Mouse (Mus musculus) fat pad, adult 2 months (tissue): ENCODE results near the gene St5.

ENCODE experiments used
- DNase-seq: peaks from one replicate; pipeline ENCODE4 v3.0.0-alpha.2; 2011; ENCODE audit warnings: low read depth, low spot score; ENCODE audit errors: extremely low read depth

The St5 gene

GRCm38 (mm10) chr7:109643305-109643994, 60.0 kb downstream of the St5 start:
- DNase-seq, result no peak

DNA sequence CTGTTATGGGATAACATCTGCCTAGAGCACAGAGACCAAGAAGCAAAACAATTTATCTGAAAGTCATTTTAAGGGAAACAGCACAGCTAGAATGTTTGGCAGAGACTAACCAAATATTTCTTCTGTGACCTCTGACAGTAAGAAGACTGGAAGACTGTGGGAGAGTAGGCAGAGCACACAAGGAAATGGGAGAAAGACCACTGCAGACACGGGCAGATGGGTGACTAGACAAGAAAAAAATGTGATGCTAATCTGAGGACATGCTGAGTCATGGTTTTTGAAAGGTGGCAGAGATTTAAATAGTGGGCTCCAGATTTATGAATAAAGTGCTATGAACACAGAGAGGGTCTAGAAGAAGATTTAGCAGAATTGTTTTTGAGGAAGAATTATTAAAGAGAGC, 61.4 kb downstream of the St5 start:
- DNase-seq, result no peak

DNA sequence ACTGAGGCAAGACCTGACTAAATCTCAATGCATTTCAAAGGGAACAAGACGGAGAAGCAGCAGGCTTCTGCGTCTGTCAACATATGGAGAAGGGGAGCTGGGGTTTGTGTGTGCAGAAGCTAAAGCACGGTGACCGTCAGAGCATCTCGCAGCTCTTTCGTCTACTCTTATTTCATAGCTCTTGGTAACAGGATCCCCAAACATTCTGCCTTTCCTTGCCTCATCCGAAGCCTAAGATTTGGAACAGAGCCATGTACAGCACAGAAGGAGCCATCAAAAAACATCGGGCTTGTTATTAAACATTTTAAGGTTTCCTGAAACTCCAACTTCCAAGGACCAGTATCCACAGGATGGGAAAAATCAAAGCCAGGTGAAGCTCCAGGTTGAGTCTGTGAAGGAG, 62.3 kb downstream of the St5 start:
- no peak for DNase-seq

GRCm38 (mm10) chr7:109637391-109637790, 66.0 kb downstream of the St5 start:
- DNase-seq, result no peak

DNA sequence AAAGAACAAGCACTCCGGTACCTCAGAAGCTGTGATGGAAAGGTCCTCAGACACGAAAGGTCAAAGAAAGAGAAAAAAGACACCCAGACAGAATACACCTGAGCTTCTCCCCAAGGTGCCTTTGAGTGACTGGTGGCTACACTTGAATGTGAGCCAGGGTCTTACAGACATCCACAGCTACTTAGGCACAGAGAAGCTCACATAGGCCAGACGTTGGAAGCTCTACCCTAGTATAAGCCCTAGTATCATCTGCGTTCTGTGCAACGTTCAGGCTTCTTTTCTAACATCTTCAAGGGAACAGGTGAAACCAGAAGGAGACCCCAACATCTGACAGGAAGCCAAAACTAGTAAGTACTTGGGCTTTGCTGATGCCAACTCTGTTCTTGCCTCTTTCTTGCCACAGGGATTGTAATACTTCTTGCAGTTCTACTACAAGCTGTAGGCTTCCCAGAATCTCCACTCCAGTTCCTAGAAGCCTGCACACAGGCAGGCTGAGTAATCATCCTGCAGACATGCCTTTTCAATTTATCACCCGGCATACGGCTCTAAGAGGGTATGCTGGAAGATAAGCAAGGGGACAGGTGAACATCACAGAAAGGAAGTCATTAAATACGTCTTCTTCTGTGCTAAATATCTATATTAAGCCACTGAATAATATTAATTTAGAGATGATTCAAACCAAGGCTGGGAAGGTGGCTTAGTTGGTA, 67.2 kb downstream of the St5 start:
- no peak for DNase-seq

DNA sequence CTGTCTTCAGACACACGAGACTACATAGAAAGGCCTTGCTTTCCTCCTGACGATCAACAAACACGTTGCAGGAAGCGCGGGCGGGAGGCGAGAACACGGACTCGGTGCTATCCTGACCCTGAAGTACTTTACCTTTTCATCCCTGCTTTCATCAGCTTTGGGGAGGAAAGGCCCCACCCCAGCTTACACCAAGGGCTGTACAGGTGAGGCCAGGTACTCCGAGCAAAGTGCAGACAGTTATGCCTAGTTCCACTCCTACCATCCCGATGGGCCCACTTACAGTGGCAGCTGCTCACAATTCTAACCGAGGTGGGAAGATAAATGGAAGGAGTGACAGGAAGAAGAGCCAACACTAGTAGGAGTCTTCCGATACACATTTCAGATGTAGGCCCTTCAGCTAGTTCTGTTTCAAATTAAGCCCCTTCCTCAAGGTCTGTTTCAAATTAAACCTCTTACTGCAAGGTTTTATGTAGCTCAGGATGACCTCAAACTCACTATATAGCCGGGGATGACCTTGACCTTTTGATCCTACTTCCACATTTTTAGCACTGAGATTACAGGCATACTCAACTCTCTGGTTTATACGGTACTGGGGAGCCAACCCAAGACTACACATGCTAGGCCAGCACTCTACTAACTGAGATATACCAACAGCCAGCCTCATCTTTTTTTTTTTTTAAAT, 69.9 kb downstream of the St5 start:
- DNase-seq, result no peak

GRCm38 (mm10) chr7:109631330-109631729, 72.1 kb downstream of the St5 start:
- no peak for DNase-seq

DNA sequence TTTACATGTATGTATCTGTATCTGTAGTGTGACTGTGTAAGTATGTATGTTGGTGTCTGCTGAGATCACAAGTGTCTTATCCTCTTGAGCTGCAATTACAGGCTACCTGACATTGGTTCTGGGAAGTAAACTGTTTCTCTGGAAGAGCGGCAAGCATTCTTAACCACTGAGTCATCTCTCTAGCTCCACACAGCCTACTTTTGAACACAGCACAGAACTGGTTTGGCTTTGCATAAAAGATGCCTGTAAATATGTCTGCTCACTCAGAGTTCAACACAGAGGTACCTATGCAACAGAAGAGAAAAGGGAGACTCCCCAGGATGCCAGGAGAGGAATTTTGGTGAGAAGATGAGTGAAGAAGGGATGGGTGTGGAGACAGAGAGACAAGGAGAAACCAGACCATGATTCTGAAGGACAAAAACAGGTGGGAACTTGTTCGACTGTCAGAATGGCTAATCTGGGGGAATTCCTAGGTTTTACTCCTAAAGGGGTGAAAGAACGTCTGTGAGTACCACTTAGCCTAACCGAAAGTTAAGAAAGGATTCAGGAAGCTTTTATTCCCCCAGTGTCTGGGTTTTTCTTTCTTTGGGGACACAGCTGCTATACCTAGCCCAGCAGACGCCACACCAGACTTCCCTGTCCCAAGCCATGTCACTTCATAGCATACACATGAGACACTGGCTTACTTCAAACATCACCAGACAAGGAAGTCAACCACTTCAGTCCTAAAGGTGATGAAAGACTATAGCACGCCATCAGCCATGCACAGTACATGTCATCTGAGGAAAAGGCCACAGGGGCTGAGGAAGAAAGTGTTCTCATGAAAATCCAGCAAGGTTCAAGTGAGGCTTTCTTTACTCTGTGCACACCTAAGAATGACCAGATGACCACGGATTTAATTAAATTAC, 73.3 kb downstream of the St5 start:
- DNase-seq, result no peak

DNA sequence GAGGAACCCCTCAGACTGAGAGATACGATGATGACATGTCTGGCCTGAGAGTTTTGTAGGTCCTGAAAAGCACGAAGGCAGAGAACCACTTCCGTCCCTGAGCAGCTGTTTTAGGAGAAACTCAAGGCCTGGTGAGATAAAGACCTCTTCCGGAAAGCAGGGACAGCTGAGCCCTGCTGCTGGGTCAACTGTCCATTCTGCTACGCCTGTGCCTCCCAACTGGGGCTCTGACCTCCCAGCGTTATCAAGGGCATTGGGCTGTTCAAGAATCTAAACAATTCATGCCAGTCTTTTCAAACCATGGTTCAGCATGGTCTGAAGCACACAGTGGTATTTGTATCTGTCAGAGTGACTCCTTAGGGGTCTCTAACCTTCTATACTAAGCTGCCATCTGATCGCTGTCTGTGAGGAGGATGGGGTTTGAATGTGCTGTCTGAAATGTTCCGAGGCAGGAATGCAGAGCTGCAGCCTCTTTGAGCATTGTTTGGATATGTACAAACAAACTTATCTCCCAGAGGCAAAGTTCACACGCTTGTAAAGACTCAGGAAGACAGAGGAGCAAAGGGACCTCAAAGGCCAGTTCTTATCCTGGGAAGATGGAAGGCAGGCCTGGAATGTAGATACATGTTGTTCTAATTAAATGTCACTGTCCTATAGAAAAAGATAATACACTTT, 74.3 kb downstream of the St5 start:
- no peak for DNase-seq

DNA sequence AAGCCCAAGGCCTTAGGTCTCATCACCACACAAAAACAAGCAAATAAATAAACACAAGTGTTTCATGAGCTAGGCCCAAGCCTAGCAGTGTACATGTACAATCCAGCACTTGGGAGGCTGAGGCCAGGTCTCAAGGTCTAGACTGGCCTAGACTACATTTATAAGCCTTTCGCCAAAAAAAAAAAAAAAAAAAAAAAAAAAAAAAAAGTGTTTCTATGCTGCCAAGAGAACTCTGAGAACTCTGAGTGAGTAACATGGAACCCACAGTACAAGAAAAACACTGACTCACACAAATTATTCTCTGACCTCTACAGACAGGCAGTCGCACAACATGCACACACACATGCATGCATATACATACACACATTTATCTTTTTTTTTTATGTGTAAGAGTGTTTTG, 75.6 kb downstream of the St5 start:
- DNase-seq, result no peak

DNA sequence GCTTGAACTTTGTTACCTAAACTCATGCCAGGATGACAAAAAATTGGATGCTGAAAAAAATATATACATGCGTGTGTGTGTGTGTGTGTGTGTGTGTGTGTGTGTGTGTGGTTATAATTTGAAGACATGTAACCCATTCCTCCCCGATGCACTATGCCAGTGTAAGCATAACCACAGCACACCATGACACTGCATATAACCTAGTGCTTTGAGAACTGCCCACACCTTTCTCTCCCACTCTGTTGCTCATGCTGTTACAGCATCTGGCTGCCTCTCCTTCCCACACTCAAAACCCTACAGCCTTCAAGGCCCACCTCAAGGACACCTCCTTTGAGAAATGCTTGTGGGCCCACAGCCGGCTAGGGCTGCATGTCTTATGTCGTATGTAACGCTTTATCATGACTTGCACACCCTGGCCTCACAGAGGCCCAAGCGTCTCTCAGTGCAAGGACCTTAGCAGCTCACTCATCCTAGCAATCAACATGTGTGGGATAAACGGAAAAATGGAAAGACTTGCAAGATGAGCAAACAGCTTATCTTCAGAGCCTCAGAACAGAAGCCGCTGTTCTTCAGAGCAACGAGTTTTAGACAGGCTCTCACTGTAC, 81.1 kb downstream of the St5 start:
- DNase-seq, result no peak

- no peak for DNase-seq
Measured at GRCm38 (mm10) chr7:109620967-109621366, 82.4 kb downstream of the St5 start.

DNA sequence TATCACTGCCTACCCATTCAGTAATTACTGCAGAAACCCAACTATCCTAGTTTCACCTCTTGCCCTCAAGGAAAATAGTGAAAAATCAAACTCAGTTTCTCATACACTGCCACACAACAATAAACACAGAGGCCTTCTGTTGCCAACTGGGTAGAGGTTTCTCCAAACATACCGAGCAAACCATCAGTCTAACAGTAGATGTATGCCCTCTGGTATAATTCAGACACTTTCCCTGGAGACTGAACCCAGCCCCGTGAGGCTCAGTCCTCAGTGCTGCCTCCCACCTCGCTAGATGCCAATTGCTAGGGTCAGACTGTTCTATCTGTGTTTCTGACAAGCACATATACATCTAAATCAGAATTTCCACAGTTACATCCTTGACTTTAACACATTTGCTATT, 83.1 kb downstream of the St5 start:
- no peak for DNase-seq

GRCm38 (mm10) chr7:109618721-109619120, 84.7 kb downstream of the St5 start:
- DNase-seq, result no peak

DNA sequence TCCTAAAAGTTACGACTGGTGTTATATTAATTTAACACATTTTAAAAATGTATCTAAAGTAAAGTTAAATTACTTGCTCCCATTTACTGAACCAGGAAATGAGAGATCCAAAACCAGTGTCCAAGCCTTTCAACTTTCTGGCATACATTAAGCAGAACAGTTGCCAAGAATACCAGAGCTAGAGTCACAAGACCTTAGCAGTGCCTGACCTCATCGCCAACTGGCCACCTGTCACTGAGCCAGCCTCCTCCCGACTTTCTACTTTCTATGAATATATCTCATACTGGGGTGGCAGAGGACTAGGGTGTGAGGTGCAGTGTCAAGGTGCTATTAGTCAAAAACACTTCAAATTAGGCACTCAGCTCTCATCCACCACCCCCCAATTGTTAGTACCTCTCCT, 85.6 kb downstream of the St5 start:
- no peak for DNase-seq

DNA sequence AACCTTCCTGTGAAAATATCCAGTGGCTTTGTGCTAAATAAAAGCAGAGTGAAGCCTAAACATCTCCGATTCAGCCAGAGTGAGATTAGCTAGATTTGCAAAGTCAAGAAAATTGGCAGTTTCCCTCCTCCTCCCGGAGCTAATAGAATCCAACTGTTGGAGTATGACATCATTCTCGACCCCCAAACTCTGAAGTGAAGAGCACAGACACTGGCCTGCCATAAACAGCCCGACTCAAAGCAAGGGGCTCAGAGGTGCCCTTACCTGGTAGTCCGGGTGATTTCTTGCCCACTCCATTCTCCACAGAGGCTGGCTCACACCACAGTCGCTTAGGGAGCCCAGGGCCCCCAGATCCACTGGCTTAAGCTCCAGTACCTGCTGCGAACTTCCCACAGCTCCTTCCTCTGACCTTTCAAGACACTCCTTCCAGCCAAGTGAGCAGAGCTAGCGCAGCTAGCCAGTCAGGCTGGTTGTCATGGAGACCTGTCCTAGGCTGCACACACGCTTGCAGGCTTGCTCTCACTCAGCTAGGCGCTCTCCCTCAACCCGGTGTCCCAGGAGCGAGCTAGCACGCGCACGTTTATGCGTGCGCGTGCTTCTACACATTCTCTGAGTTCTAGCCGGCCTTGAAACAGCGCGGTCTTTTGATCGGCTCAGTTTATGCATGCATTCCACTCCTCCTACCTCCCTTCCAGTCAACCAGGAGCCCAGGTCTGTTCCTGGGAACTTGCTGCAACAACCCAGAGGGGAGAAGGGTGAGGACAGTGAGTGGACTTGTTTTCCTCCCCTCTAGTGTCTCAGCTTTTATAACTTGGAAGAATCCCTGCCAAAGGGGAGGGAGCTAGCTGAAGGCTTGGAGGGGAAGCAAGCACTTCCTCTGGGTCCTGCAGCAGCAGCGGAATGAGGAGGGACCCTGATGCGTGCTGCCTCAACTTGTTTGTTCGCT, 87.1 kb downstream of the St5 start:
- DNase-seq, result no peak

- no peak for DNase-seq
Measured at GRCm38 (mm10) chr7:109615601-109616000, 87.8 kb downstream of the St5 start.

DNA sequence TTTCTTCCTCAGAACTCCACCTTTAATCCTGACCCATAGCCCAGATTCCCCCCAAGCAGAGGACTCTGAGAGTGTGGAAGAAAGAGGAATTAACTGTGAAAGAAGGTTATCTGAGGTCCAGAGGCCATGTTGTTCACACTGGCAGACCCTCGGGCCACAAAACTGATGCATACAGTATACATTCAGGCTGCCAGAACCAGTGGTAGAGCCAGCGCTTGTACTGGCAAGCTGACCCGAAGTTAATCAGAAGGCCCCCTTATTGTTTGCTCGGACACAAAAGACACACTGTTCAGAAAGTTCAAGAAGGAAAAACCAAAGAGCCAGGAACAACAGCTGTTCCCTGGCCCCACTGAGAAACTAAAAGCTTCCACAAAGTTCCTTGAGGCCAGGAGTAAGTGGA, 88.5 kb downstream of the St5 start:
- DNase-seq, result no peak

GRCm38 (mm10) chr7:109613531-109614021, 89.8 kb downstream of the St5 start:
- DNase-seq, result no peak
